Mouse (Mus musculus) spleen, adult 2 months (tissue): ENCODE results near the gene Nanos3.

Experiments
- CTCF ChIP-seq: fragments of 200-500 bp; IDR thresholded peaks from 2 replicates; pipeline ENCODE4 v1.5.1; 2011; ENCODE audit warnings: mild to moderate bottlenecking, inconsistent platforms; ENCODE audit not compliant: insufficient read depth, insufficient read length, insufficient replicate concordance; ENCODE audit errors: extremely low read depth
- POLR2A ChIP-seq: fragments of 200-500 bp; IDR thresholded peaks from 2 replicates; pipeline ENCODE4 v1.6.1; 2011; ENCODE audit warnings: low read depth, low read length, inconsistent platforms

DNA sequence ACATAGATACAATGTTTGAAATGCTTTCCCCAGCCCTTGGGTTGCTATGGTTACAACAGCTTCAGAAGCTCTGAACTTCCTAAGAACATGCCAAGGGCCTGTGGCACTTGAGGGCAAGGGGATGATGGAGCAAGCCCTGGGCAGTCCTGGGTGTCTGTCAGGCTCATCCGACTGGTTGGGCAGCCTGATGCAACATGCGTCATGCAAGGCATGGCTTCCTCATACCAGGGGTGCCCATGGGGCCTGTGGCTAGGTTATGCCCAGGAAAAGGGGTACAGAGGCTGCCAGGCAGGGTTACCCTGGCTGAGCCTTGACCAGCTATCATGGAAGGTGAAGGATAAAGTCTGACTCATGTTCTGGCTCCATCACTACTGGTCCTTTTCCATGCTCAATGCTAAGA lies 48.0 kb upstream of the Nanos3 start:
- no peak for TF ChIP-seq CTCF
- no peak for TF ChIP-seq POLR2A
